Mouse (Mus musculus): Measurements from ENCODE around the gene Glis2. TPM values are rescaled to one million over a fixed set of nuclear protein-coding genes. Genes with fewer than 3 reads are reported as not detected.

Gene Glis2
- total RNA-seq, 2 experiments from 2014 or later, result 12.9 to 16.2 TPM

DNA sequence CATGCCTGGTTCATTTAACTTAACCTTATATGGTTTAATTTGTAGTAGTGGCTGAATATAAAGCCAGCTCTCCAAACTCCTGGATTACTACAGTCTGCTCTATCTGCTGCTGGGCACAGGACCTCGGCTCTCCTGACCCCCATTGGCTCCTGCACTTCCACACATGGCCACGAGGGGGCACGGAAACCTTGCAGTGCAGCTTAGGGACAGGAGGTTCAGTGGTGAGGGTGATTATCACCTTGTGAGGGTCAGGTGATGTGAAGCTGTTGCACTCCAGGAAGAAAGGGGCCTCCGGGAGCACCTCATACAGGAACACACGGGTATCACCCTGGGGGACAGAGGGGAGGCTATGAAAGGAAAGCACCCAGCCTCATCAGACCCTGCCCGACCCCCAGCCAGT lies 35.4 kb downstream of the Glis2 start:
- peak; percentile 99 for TF ChIP-seq CTCF (IDR thresholded peaks at IDR 0.05)
- no peak overlapping the region for H3K4me3 ChIP-seq
- no peak overlapping the region for H3K27ac ChIP-seq
- intact Hi-C loops (cut with DNase I), result loop anchor here (1.0 kb wide), 1 partner anchor 37 kb away; no protein-coding TSS in a partner anchor
- peak; percentile 66 to 84 for DNase-seq (ENCODE audit: extremely low spot score in 1 of 2, low spot score in 2 of 2)

DNA sequence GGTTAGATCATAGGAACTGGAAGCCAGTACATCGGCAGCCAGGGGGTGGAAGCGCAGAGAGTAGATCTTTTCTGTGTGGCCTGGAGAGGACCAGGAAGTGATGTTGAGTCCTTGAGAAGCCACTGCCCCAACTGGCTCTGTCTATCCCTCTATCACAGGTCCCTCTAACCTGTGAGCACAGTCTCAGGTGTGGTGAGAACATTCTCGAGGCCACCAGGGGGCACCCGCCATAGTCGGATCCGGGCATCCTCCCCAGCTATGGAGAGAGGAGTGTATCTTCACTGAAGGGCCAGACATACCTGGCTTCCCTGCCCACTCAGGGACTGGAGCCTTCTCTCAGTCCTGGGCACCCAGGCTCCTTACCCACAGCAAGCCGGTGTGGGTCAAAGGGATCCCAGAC lies 37.5 kb downstream of the Glis2 start:
- peak; percentile 49 for TF ChIP-seq CTCF (IDR thresholded peaks at IDR 0.05)
- H3K4me3 ChIP-seq, result no peak overlapping the region
- H3K27ac ChIP-seq, result no peak overlapping the region
- intact Hi-C loops (cut with DNase I), result no loop called here
- no peak for DNase-seq (ENCODE audit: extremely low spot score in 1 of 2, low spot score in 2 of 2)

DNA sequence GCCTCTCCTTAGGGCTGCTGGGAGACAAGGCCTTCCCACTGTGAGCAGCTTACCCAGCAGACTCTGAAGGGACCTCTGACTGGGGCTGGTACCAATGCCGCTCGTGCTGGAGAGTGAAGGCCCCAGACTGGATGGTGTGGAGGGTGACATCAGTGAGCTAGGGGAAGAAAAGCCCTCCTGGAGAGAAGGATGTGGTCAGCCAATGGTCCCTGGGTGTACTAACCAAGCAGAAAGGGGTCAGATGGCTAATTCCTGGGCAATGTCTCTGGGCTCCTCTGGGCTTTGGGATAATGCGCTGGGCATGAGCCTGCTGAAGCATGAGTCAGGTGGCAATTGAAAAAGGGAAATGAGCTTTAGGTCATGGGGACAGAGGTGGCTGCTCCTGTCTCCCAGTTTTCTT lies 39.1 kb downstream of the Glis2 start:
- no peak for TF ChIP-seq CTCF (IDR thresholded peaks at IDR 0.05)
- no peak for DNase-seq (ENCODE audit: extremely low spot score in 1 of 2, low spot score in 2 of 2)
- Histone ChIP-seq H3K27ac (no peak overlapping the region), H3K4me3 (no peak overlapping the region)
- intact Hi-C loops (cut with DNase I), result no loop called here

DNA sequence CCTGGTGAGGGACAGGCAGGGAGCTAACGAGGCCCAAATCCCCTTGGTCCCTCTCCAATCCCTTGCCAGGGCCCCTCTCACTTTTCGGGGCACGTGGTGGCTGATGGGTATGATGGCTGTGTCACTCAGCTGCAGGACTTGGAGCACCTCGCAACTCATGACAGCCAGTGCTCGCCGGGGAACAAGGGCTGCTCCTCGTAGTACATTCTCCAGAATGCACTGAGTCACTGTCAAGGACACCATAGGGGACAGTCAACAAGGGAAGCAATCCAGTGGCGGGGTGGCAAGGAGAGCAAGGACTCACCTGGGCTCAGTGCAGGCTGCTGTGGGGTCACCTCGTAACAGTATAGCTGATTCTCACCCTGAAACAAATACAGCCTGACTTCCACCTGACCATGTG lies 40.2 kb downstream of the Glis2 start:
- DNase-seq (ENCODE audit: extremely low spot score in 1 of 2, low spot score in 2 of 2), result no peak
- no peak overlapping the region for H3K4me3 ChIP-seq
- TF ChIP-seq CTCF (IDR thresholded peaks at IDR 0.05), result no peak
- intact Hi-C loops (cut with DNase I), result no loop called here
- H3K27ac ChIP-seq, result no peak overlapping the region

DNA sequence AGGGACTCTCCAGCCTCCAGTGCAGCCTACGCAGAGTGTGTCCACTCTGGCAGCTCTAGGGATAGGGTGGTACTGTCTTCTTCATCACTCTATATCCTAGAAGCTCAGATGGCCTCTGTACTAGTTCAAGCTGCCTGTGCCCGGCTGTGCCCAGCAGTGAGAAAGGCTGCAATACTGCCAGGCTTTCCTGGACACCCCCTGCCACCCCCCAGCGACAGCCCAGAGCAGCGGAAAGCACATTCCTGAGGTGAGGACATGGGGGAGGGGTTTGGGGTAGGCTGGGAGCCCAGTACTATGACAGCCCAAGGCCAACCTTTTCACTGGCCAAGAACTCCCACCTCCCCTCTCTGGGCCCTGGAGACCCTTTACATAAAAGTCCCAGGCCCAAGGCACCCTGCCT lies 41.2 kb downstream of the Glis2 start:
- H3K4me3 ChIP-seq, result no peak overlapping the region
- TF ChIP-seq CTCF (IDR thresholded peaks at IDR 0.05), result no peak
- DNase-seq (ENCODE audit: extremely low spot score in 1 of 2, low spot score in 2 of 2), result no peak
- H3K27ac ChIP-seq, result no peak overlapping the region
- intact Hi-C loops (cut with DNase I), result no loop called here

DNA sequence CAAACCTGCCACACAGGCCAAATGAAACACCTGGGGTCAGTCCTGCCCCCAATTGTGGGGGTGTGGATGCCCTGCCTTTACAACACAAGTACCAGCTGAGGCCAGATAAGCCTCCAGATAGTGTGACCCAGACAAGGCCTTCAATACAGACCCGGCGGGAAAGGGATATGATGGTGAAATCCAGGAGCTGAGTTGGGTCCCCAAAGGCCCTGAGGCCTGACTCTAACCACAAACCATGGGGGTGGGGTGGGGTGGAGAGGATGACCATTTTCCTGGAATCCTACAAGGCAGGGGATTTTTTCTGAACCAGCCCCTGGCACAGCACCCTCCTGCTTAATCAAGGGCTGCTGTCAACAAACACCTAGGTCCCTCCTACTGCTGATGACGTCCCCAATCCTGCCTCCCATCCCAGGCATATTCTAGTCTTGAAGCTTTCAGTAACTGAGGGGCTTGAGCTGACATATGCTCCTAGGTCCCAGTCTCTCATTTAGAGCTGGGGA lies 44.4 kb downstream of the Glis2 start:
- no peak for TF ChIP-seq CTCF (IDR thresholded peaks at IDR 0.05)
- no peak for DNase-seq (ENCODE audit: extremely low spot score in 1 of 2, low spot score in 2 of 2)

DNA sequence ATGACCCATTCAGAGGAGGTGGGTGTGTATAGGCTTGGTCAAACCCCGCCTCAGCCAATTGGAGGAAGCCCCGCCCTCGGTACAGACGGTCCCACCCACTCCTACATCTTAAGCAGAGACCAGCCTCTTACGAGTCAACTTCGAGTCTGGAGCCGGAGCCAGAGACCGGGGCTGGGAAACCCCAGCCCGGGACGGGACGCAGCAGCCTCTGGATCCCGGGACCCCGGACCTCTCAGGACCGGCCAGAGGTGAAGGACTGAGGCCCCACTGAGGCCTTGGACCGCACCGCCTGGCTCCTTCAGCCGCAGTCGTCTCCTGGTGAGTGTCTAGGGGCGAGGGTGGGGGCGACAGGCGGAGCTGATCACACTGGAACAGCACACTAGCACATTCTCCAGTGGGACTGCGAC lies 45.3 kb downstream of the Glis2 start, which contains the start of the genes Vasn and Dnaja3:
Vasn (plus strand) TSS at position 111 of the 407 bp plus-strand sequence.
Dnaja3 (plus strand) TSS at position 159 of the 407 bp plus-strand sequence.
- peak; percentile 67 to 73 for DNase-seq (ENCODE audit: extremely low spot score in 1 of 2, low spot score in 2 of 2)
- peak within 1 kb of the TSS; percentile 69 for H3K4me3 ChIP-seq
- intact Hi-C loops (cut with DNase I), result no loop called here
- TF ChIP-seq CTCF (IDR thresholded peaks at IDR 0.05), result no peak
- H3K27ac ChIP-seq, result peak within 1 kb of the TSS; percentile 87

More for the DNA sequence above, 44.4 kb downstream of the Glis2 start:
- no peak overlapping the region for H3K4me3 ChIP-seq
- intact Hi-C loops (cut with DNase I), result no loop called here
- no peak overlapping the region for H3K27ac ChIP-seq

DNA sequence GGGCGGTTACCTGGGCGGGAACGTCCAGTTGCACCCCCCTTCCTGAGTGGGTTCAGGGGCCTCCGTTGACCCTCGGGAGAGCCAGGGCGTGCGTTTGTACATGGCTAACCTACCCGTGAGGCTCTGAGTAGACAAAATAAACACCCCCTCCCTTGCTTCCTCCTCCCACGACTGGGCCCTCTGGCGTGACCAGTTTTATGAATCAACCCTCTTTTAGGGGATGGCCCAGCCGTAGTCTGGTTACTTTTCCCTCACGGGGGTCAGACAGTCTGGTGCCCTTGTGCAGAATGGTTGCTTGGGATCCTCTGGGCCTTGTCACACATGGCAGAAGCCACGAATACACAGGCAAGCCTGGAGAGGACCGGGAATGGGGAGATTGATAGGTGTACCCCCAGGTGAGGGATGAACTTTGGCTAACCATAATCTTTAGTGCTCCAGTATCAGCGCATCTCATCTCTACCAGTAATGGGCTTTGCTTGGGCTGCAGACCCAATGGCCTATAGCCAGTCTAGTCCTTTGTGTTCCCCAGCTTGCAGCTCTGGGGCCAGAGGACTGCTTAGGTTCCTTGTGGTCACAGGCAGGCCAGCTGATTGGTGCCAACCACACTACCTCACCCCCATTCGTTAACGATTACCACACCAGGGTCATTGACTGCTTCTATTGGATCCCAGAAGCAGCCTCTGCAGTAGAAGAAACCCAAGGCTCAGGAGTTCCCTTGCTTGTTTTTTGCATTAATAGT lies 45.9 kb downstream of the Glis2 start:
- DNase-seq (ENCODE audit: extremely low spot score in 1 of 2, low spot score in 2 of 2), result no peak
- peak overlapping the region; percentile 69 for H3K4me3 ChIP-seq
- intact Hi-C loops (cut with DNase I), result no loop called here
- peak overlapping the region; percentile 87 for H3K27ac ChIP-seq
- no peak for TF ChIP-seq CTCF (IDR thresholded peaks at IDR 0.05)

DNA sequence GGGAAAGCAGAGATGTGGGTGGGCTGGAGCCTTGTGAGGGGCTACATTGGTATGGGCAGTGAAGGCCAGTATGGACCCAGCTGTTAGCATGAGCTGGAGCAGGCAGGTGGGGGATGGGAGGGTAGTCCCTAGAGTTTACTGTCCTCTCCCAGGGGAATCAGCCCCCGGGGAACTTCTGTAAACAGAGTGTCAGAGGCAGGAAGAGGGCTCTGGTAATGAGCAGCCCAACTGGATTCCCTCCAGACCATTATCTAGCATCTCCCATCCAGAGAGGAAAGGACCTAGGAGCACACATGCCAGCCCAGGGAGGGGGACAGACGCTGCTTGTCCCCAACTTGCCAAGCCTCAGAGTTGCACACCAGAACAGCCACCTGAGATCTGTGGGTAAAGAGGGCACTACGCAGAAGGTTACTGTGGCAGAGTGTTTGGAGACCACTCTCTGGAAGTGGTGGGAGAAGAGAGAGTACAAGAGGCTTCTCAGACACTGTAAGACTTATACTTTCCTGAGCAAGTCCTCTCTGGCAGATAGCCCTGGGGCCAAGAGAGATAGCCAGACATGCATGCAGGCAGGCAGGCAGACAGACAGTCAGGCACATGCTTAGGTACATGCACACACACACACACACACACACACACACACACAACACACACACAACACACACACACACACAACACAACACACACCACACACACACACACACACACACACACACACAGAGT lies 46.8 kb downstream of the Glis2 start:
- Histone ChIP-seq H3K27ac (peak overlapping the region; percentile 87), H3K4me3 (peak overlapping the region; percentile 69)
- TF ChIP-seq CTCF (IDR thresholded peaks at IDR 0.05), result no peak
- DNase-seq (ENCODE audit: extremely low spot score in 1 of 2, low spot score in 2 of 2), result no peak
- intact Hi-C loops (cut with DNase I), result no loop called here

DNA sequence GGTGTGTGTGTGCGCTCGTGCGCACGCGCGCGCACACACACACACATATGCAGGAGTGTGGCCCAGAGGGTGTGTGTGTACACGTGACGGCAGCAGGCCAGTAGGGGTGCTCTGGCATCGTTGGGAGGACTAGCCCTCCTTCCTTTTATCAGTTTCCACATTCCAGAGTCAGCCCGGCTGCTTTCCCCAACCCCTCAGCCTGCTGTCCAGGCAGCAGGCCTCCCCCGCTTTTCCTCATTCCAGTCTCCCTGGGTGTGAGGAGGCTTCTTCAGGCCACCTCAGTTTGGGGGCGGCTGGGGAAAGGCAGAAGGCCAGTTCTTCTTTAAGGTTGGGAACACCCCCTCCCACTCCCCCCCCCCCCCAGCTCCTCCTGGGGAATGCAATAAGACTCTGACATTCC lies 47.7 kb downstream of the Glis2 start:
- Histone ChIP-seq H3K27ac (peak overlapping the region; percentile 82), H3K4me3 (no peak overlapping the region)
- intact Hi-C loops (cut with DNase I), result loop anchor here (1.0 kb wide), 1 partner anchor 17 kb away; no protein-coding TSS in a partner anchor
- DNase-seq (ENCODE audit: extremely low spot score in 1 of 2, low spot score in 2 of 2), result peak in 1 of 2 experiments; percentile 66
- TF ChIP-seq CTCF (IDR thresholded peaks at IDR 0.05), result no peak

DNA sequence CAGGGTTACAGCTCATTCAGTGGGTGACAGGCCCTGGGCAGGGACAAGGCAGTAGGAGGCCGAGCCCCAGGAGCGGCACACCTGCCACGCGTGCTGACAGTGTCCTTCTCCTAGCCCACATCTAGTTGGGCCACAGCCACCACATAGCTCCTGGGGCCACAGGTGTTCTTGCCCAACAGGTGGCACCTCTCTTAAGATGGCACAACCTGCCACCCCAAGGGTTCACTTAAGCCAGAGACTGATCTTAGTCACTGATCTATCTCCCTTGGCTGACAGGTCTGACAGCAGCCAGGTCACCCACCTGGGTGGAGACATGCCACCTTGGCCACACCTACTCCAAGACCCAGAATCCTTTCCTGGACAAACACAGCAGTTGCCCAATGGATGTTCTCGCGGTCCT lies 48.4 kb downstream of the Glis2 start:
- no peak for TF ChIP-seq CTCF (IDR thresholded peaks at IDR 0.05)
- H3K4me3 ChIP-seq, result peak overlapping the region; percentile 17
- intact Hi-C loops (cut with DNase I), result loop anchor here (1.0 kb wide), 1 partner anchor 16 kb away; no protein-coding TSS in a partner anchor
- H3K27ac ChIP-seq, result peak overlapping the region; percentile 82
- DNase-seq (ENCODE audit: extremely low spot score in 1 of 2, low spot score in 2 of 2), result no peak

Measured in left cerebral cortex, adult 2 months (tissue).